Mouse (Mus musculus): ENCODE data around the gene Ackr2. TPM values are rescaled to one million over a fixed set of nuclear protein-coding genes. Genes with fewer than 3 reads are reported as not detected.

Ackr2 gene
- polyA plus RNA-seq, 1 experiment from 2014 or later, result 0.24 TPM

DNA sequence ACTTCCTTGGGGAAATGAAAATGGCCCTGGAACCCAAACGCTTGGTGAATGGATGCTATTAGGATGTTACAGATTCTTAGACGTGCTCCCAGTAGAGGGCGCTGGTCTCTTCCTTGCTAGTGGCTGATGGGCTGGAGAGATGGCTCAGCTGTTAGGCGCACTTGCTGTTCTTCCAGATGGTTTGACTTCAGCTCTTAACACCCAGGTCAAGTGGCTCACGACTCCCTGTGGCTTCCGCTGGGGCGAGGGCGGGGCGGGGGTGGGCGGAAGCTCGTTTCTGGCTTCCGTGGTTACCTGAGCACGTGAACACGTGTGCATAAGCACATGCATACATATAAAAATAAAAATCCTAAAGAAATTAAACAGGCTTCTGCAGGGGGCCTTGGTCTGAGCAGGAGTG is 17.3 kb upstream of the Ackr2 start:
- Histone ChIP-seq H3K36me3 (ENCODE audit: control insufficient read depth, insufficient read depth, low read length) (no peaks in the 10 kb centered on the region), H3K27me3 (replicated peaks; ENCODE audit: control insufficient read depth, insufficient read depth, low read length) (no peaks in the 10 kb centered on the region), H3K9ac (ENCODE audit: low read length) (no peak overlapping the region), H3K27ac (ENCODE audit: low read depth) (no peak overlapping the region), H3K4me3 (ENCODE audit: low read depth, low read length) (no peak overlapping the region), H3K4me2 (ENCODE audit: low read length) (peak overlapping the region; percentile 7; the same call in 1 of the 2 replicates), H3K4me1 (replicated peaks; ENCODE audit: control insufficient read depth, insufficient read depth, low read length) (no peaks in the 10 kb centered on the region), H3K9me3 (ENCODE audit: control insufficient read depth, low read length) (no peaks in the 10 kb centered on the region)
- DNase-seq (ENCODE audit: low spot score) (peak; percentile 75), ATAC-seq (replicated peaks; ENCODE audit: low FRiP score, low TSS enrichment, low read depth) (no peak)
- 24% methylated on average over 14 of the region's 14 CpGs for WGBS

DNA sequence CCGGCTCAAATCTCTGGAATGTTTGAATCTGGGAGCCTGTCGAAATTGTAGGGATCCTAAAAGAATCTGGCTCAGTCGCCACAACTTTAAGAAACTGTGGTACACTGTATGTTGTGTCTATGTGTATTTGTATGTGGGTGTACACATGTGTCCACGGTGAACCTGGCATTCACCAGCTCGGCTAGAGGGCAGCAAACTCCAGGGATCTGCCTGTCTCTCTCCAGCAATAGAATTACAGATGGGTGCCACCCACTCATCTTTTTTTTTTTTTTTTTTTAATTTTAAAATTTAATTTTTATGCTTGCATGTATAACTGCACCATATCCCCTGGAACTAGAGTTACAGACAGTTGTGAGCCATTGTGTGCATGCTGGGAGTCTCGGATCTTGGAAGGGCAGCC is 16.9 kb upstream of the Ackr2 start:
- no peak overlapping the region for H3K4me3 ChIP-seq (ENCODE audit: low read depth, low read length)
- H3K9ac ChIP-seq (ENCODE audit: low read length), result no peak overlapping the region
- no peaks in the 10 kb centered on the region for H3K4me1 ChIP-seq (replicated peaks; ENCODE audit: control insufficient read depth, insufficient read depth, low read length)
- no peak overlapping the region for H3K27ac ChIP-seq (ENCODE audit: low read depth)
- WGBS, result 70% methylated on average over 6 of the region's 6 CpGs
- no peaks in the 10 kb centered on the region for H3K27me3 ChIP-seq (replicated peaks; ENCODE audit: control insufficient read depth, insufficient read depth, low read length)
- no peak for ATAC-seq (replicated peaks; ENCODE audit: low FRiP score, low TSS enrichment, low read depth)
- DNase-seq (ENCODE audit: low spot score), result no peak
- no peak overlapping the region for H3K4me2 ChIP-seq (ENCODE audit: low read length)
- no peaks in the 10 kb centered on the region for H3K36me3 ChIP-seq (ENCODE audit: control insufficient read depth, insufficient read depth, low read length)
- H3K9me3 ChIP-seq (ENCODE audit: control insufficient read depth, low read length), result no peaks in the 10 kb centered on the region

DNA sequence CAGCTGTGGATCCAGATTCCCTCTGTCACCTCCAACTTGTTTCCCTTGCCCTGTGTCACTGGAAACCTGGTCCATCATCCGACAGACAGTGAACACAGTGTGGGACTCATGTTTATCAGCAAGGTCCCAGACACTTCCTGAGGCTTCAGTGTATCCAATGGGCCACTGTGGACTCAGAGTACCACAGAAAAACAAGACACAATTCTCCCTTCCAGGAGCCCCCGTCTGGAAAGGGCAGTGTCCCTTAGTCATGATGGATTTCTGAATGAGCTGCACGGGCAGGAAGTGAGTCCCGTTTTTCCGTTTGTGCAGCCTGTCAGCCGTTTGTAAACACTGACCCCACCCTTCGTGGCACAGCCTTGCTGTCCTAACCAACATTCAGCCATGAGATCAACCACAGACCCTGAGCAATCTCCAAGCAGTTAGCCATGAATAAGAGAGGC is 16.1 kb upstream of the Ackr2 start:
- Histone ChIP-seq H3K4me3 (ENCODE audit: low read depth, low read length) (no peak overlapping the region), H3K9ac (ENCODE audit: low read length) (no peak overlapping the region), H3K27ac (ENCODE audit: low read depth) (no peak overlapping the region), H3K4me2 (ENCODE audit: low read length) (no peak overlapping the region), H3K4me1 (replicated peaks; ENCODE audit: control insufficient read depth, insufficient read depth, low read length) (no peaks in the 10 kb centered on the region), H3K27me3 (replicated peaks; ENCODE audit: control insufficient read depth, insufficient read depth, low read length) (no peaks in the 10 kb centered on the region), H3K36me3 (ENCODE audit: control insufficient read depth, insufficient read depth, low read length) (no peaks in the 10 kb centered on the region), H3K9me3 (ENCODE audit: control insufficient read depth, low read length) (no peaks in the 10 kb centered on the region)
- WGBS, result 24% methylated on average over 7 of the region's 7 CpGs
- ATAC-seq (replicated peaks; ENCODE audit: low FRiP score, low TSS enrichment, low read depth) (no peak), DNase-seq (ENCODE audit: low spot score) (no peak)

DNA sequence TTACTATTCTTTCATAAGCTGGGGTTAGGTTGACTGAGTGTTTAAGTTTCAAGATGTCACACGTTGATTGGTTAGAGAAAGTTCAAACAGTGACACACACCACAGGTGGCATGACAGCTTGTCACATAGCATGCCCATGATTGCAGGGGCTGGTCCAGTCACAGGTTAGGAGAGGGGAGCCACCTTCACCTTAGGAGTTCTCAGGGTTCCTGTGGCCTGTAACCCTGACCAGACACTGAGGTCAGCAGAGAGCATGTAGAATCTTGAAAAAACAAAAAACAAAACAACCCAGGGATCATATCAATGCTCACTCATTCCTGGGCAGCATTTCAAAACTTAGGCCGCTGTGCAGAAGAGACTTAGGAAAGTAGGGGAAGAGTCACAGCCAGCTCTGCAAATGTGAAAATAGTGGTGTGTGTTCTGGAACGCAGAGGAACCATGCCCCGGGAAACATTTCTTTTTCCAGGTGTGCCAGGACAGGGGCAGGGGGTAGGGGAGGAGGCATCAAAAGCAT is 8.2 kb upstream of the Ackr2 start:
- peaks cover 14% of the 10 kb centered on the region for H3K4me1 ChIP-seq (replicated peaks; ENCODE audit: control insufficient read depth, insufficient read depth, low read length)
- 59% methylated on average over 4 of the region's 4 CpGs for WGBS
- no peak overlapping the region for H3K4me2 ChIP-seq (ENCODE audit: low read length)
- no peaks in the 10 kb centered on the region for H3K36me3 ChIP-seq (ENCODE audit: control insufficient read depth, insufficient read depth, low read length)
- H3K9ac ChIP-seq (ENCODE audit: low read length), result no peak overlapping the region
- H3K27ac ChIP-seq (ENCODE audit: low read depth), result no peak overlapping the region
- DNase-seq (ENCODE audit: low spot score) (no peak), ATAC-seq (replicated peaks; ENCODE audit: low FRiP score, low TSS enrichment, low read depth) (no peak)
- H3K27me3 ChIP-seq (replicated peaks; ENCODE audit: control insufficient read depth, insufficient read depth, low read length), result no peaks in the 10 kb centered on the region
- no peaks in the 10 kb centered on the region for H3K9me3 ChIP-seq (ENCODE audit: control insufficient read depth, low read length)
- H3K4me3 ChIP-seq (ENCODE audit: low read depth, low read length), result no peak overlapping the region

DNA sequence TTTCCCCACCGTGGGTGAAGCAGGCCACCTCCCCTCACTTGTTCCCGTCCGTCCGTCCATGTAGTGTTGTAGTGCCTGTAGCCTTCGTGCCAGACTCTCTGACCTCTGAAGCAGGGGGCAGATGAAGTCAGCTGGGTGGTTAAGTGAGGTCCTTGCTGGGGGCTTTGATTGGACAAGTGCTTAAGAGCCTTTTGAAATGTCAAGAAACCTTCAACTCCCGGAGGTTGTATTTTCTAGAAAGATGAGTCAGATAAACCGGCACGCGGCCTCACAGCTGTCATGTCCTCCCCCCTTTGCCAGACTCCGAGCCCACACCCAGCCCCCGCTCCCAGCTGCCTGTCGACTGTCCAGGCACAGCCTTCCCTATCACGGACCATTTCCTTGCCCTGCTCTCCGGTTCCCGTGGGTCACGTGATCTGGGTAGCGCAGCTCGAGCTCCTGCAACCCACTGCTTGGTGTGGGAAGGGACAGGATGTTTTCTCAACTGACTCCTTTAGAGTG is 7.7 kb upstream of the Ackr2 start:
- Histone ChIP-seq H3K4me3 (ENCODE audit: low read depth, low read length) (no peak overlapping the region), H3K4me1 (replicated peaks; ENCODE audit: control insufficient read depth, insufficient read depth, low read length) (peaks cover 14% of the 10 kb centered on the region), H3K27me3 (replicated peaks; ENCODE audit: control insufficient read depth, insufficient read depth, low read length) (no peaks in the 10 kb centered on the region), H3K36me3 (ENCODE audit: control insufficient read depth, insufficient read depth, low read length) (no peaks in the 10 kb centered on the region), H3K9ac (ENCODE audit: low read length) (no peak overlapping the region), H3K4me2 (ENCODE audit: low read length) (peak overlapping the region; percentile 38), H3K27ac (ENCODE audit: low read depth) (no peak overlapping the region), H3K9me3 (ENCODE audit: control insufficient read depth, low read length) (no peaks in the 10 kb centered on the region)
- WGBS, result 8% methylated on average over 18 of the region's 18 CpGs
- ATAC-seq (replicated peaks; ENCODE audit: low FRiP score, low TSS enrichment, low read depth) (peak; percentile 58; the same call in 1 of the 2 replicates), DNase-seq (ENCODE audit: low spot score) (peak; percentile 59)

DNA sequence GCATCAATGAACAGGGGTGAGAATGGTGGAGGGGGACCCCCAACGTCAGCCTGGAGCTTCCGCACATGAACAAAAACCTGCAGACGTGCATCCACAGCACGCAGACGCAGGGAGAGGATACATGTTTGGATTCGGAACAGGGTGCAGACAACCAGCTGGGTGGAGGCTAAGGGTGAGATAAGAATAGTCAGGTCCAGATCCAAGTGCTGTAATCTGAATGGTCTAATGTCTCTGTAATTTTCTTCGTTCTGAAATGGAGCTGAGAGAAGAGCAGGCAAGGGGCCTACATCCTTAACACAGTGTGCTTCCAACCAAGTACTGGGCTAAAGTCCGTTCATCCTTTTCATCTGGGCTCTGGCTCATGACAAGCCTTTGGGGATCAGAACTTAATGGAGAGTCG is 6.9 kb upstream of the Ackr2 start:
- ATAC-seq (replicated peaks; ENCODE audit: low FRiP score, low TSS enrichment, low read depth), result no peak
- Histone ChIP-seq H3K4me1 (replicated peaks; ENCODE audit: control insufficient read depth, insufficient read depth, low read length) (peaks cover 14% of the 10 kb centered on the region), H3K4me3 (ENCODE audit: low read depth, low read length) (no peak overlapping the region), H3K27me3 (replicated peaks; ENCODE audit: control insufficient read depth, insufficient read depth, low read length) (no peaks in the 10 kb centered on the region), H3K9me3 (ENCODE audit: control insufficient read depth, low read length) (no peaks in the 10 kb centered on the region), H3K36me3 (ENCODE audit: control insufficient read depth, insufficient read depth, low read length) (no peaks in the 10 kb centered on the region), H3K27ac (ENCODE audit: low read depth) (no peak overlapping the region), H3K9ac (ENCODE audit: low read length) (no peak overlapping the region), H3K4me2 (ENCODE audit: low read length) (no peak overlapping the region)
- 85% methylated on average over 9 of the region's 9 CpGs for WGBS
- DNase-seq (ENCODE audit: low spot score), result no peak

DNA sequence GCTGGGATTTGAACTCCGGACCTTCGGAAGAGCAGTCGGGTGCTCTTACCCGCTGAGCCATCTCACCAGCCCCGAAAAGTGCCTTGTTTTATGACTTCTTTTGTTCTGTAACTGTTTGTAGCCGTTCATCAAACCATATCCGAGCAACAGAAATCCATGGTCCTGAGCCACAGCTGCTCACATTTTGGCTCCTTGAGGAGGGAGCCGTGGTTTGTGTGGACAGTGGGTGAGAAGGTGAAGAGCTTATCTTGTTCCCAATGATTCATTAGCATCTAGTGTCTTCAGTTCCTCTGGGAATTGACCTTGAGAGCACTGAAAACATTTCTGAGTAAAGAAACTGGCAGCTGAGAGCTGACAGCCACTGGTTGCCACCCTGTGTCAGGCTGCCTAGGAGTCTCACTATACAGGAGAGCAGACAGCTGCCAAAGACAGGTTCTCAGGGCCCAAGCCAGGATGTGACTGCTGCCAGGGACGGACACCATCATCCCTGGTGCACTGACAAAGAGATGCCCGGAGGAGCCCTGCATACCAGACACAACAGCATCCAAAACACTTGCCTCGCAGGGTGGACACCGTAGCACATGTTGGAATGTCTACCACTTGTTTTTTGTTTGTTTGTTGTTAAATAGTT is 6.0 kb upstream of the Ackr2 start:
- DNase-seq (ENCODE audit: low spot score) (no peak), ATAC-seq (replicated peaks; ENCODE audit: low FRiP score, low TSS enrichment, low read depth) (no peak)
- no peak overlapping the region for H3K4me2 ChIP-seq (ENCODE audit: low read length)
- H3K4me1 ChIP-seq (replicated peaks; ENCODE audit: control insufficient read depth, insufficient read depth, low read length), result peaks cover 14% of the 10 kb centered on the region
- H3K9me3 ChIP-seq (ENCODE audit: control insufficient read depth, low read length), result no peaks in the 10 kb centered on the region
- H3K4me3 ChIP-seq (ENCODE audit: low read depth, low read length), result no peak overlapping the region
- no peaks in the 10 kb centered on the region for H3K36me3 ChIP-seq (ENCODE audit: control insufficient read depth, insufficient read depth, low read length)
- no peaks in the 10 kb centered on the region for H3K27me3 ChIP-seq (replicated peaks; ENCODE audit: control insufficient read depth, insufficient read depth, low read length)
- no peak overlapping the region for H3K9ac ChIP-seq (ENCODE audit: low read length)
- 81% methylated on average over 12 of the region's 12 CpGs for WGBS
- H3K27ac ChIP-seq (ENCODE audit: low read depth), result no peak overlapping the region

DNA sequence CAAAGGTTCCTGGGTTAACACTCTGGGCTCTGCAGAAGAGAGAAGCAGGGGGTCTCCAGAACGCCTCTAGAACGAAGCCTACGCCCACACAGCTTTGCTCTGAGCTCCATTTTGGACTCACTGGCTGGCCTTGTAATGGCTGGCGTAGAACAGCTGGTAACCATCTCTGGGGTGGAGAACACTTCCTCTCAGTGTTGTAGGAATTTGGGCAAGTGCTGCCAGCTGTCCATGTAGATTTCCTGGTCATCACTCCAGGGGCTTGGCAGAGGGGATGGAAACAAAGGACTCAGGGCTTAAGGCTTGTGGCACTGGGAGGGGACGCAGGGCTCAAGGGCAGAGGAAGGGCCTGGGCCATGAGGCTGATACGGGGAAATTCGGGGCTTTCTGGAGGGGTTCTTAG is 3.7 kb upstream of the Ackr2 start:
- no peak overlapping the region for H3K27ac ChIP-seq (ENCODE audit: low read depth)
- peaks cover 14% of the 10 kb centered on the region for H3K4me1 ChIP-seq (replicated peaks; ENCODE audit: control insufficient read depth, insufficient read depth, low read length)
- 79% methylated on average over 7 of the region's 7 CpGs for WGBS
- DNase-seq (ENCODE audit: low spot score), result no peak
- H3K9me3 ChIP-seq (ENCODE audit: control insufficient read depth, low read length), result no peaks in the 10 kb centered on the region
- no peak overlapping the region for H3K4me3 ChIP-seq (ENCODE audit: low read depth, low read length)
- no peaks in the 10 kb centered on the region for H3K27me3 ChIP-seq (replicated peaks; ENCODE audit: control insufficient read depth, insufficient read depth, low read length)
- H3K4me2 ChIP-seq (ENCODE audit: low read length), result no peak overlapping the region
- ATAC-seq (replicated peaks; ENCODE audit: low FRiP score, low TSS enrichment, low read depth), result no peak
- H3K36me3 ChIP-seq (ENCODE audit: control insufficient read depth, insufficient read depth, low read length), result no peaks in the 10 kb centered on the region
- H3K9ac ChIP-seq (ENCODE audit: low read length), result no peak overlapping the region

DNA sequence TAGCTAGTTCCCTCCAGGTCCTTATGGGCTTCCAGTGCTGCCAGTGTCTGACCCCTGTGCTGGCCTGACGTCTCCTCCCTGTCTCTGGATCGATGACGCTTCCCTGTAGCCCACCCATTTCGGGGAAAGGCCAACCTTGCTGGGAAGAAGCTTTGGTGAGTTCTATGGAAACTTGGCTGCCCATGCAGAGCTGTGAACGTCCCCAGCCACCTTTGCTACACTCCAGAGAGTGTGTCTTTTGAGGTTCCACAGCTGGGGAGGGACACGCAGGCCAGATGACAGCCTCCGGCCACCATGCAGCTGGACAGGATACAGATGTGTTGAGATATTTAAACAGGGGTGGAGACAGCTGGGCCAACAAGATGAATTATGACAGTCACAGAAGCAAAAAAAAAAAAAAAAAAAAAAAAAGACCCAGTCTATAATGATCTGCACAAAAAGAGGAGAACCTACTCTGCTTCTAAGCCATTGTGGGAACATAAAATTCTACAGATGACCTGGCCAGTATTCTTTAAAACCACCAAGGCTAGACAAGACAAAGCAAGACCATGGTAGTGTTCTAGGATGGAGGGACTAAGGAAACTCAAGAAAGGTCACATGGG is 2.7 kb upstream of the Ackr2 start:
- no peak overlapping the region for H3K9ac ChIP-seq (ENCODE audit: low read length)
- H3K27ac ChIP-seq (ENCODE audit: low read depth), result no peak overlapping the region
- no peak for DNase-seq (ENCODE audit: low spot score)
- H3K4me1 ChIP-seq (replicated peaks; ENCODE audit: control insufficient read depth, insufficient read depth, low read length), result peaks cover 7% of the 10 kb centered on the region
- WGBS, result 55% methylated on average over 7 of the region's 7 CpGs
- H3K4me3 ChIP-seq (ENCODE audit: low read depth, low read length), result no peak overlapping the region
- no peaks in the 10 kb centered on the region for H3K27me3 ChIP-seq (replicated peaks; ENCODE audit: control insufficient read depth, insufficient read depth, low read length)
- H3K9me3 ChIP-seq (ENCODE audit: control insufficient read depth, low read length), result no peaks in the 10 kb centered on the region
- no peaks in the 10 kb centered on the region for H3K36me3 ChIP-seq (ENCODE audit: control insufficient read depth, insufficient read depth, low read length)
- ATAC-seq (replicated peaks; ENCODE audit: low FRiP score, low TSS enrichment, low read depth), result no peak
- H3K4me2 ChIP-seq (ENCODE audit: low read length), result no peak overlapping the region

Measured in intestine, embryonic 14.5 days (tissue).